Mouse (Mus musculus) cerebellum, adult 2 months (tissue): ENCODE data around the gene Zbtb7b.

Experiments used
- CTCF ChIP-seq: fragments of 200-500 bp; IDR thresholded peaks from 2 replicates; pipeline ENCODE4 v1.5.1; 2011; ENCODE audit warnings: low read depth, mild to moderate bottlenecking, control low read depth, low read length, moderate library complexity, borderline replicate concordance; ENCODE audit not compliant: insufficient read depth
- POLR2A ChIP-seq: fragments of 200-500 bp; IDR thresholded peaks from 2 replicates; pipeline ENCODE4 v1.6.1; 2011; ENCODE audit warnings: low read length, control low read depth, borderline replicate concordance; ENCODE audit not compliant: insufficient read depth

- TF ChIP-seq POLR2A (no peak), CTCF (no peak)
These were observed 51.3 kb downstream of the Zbtb7b start for GRCm38 (mm10) chr3:89343279-89343678.
